Mouse (Mus musculus) neural tube, embryonic 11.5 days (tissue): Measurements from ENCODE around the gene Ppm1h. TPM values are rescaled to one million over a fixed set of nuclear protein-coding genes. Genes with fewer than 3 reads are reported as not detected.

Experiments
- ATAC-seq: fragments of 200-750 bp; cut with Nextera tagmentation; 2 replicates; pipeline ENCODE4 v1.8.0; 2017; ENCODE audit warnings: moderate number of reproducible peaks, mild to moderate bottlenecking, moderate TSS enrichment, moderate library complexity; ENCODE audit not compliant: insufficient read depth, low FRiP score, low TSS enrichment
- DNase-seq: peaks from one replicate; pipeline ENCODE4 v3.0.0-alpha.2; 2015; ENCODE audit warnings: low spot score
- H3K27ac ChIP-seq: fragments of 300-500 bp; sonication (generic); 2 replicates; pipeline ENCODE4 v1.5.1; 2014; ENCODE audit warnings: low read depth, mild to moderate bottlenecking, low read length
- H3K27me3 ChIP-seq: fragments of 300-500 bp; sonication (generic); 2 replicates; pipeline ENCODE4 v1.6.1; 2014; ENCODE audit warnings: mild to moderate bottlenecking, low read length, mixed read lengths; ENCODE audit not compliant: control insufficient read depth, insufficient read depth
- H3K36me3 ChIP-seq: fragments of 300-500 bp; sonication (generic); 2 replicates; pipeline ENCODE4 v1.6.1; 2014; ENCODE audit warnings: mild to moderate bottlenecking, low read length, moderate library complexity, mixed read lengths; ENCODE audit not compliant: control insufficient read depth, insufficient read depth
- H3K4me1 ChIP-seq: fragments of 300-500 bp; sonication (generic); 2 replicates; pipeline ENCODE4 v1.6.1; 2014; ENCODE audit warnings: low read length, mixed read lengths; ENCODE audit not compliant: control insufficient read depth, insufficient read depth
- H3K4me2 ChIP-seq: fragments of 300-500 bp; sonication (generic); 2 replicates; pipeline ENCODE4 v1.6.1; 2014; ENCODE audit warnings: low read depth, mild to moderate bottlenecking, moderate library complexity
- H3K4me3 ChIP-seq: fragments of 300-500 bp; sonication (generic); 2 replicates; pipeline ENCODE4 v1.5.1; 2014; ENCODE audit warnings: low read depth, low read length
- H3K9ac ChIP-seq: fragments of 300-500 bp; sonication (generic); 2 replicates; pipeline ENCODE4 v1.6.1; 2014; ENCODE audit warnings: mild to moderate bottlenecking, low read length
- H3K9me3 ChIP-seq: fragments of 300-500 bp; sonication (generic); 2 replicates; pipeline ENCODE4 v1.6.1; 2016; ENCODE audit warnings: low read length; ENCODE audit not compliant: control insufficient read depth
- WGBS: fragments of 180-500 bp; shearing (Covaris S2); extraction: QIAGEN DNeasy Blood & Tissue Kit; methylation state at CpG from one replicate; pipeline ENCODE4 v1.1.7; 2014; 5-methylcytosine and 5-hydroxymethylcytosine counted together
- polyA plus RNA-seq: library from polyadenylated mRNA; unstranded; fragments of >200 nt; fragmentation: Nextera tagmentation; extraction: Ambion mirVana; gene quantifications from 2 replicates; pipeline ENCODE4 v1.2.1, GENCODE M21; 2014

The Ppm1h gene
- polyA plus RNA-seq, 1 experiment from 2014 or later, result 15.1 TPM

GRCm38 (mm10) chr10:122886055-122886915, 207.7 kb downstream of the Ppm1h start:
- no peaks in the 10 kb centered on the region for H3K27me3 ChIP-seq
- ATAC-seq, result peak; percentile 21; the same call in 1 of the 2 replicates
- peak overlapping the region; percentile 58 for H3K9ac ChIP-seq
- peak overlapping the region; percentile 95 for H3K27ac ChIP-seq
- peaks cover 46% of the 10 kb centered on the region for H3K4me1 ChIP-seq
- WGBS, result 4% methylated on average over 26 of the region's 26 CpGs
- H3K4me3 ChIP-seq, result 0 out of 2 replicates have a peak overlapping the region, but pooled peaks have one; percentile 10
- peak; percentile 77 for DNase-seq
- no peaks in the 10 kb centered on the region for H3K36me3 ChIP-seq
- H3K4me2 ChIP-seq, result peak overlapping the region; percentile 38
- no peaks in the 10 kb centered on the region for H3K9me3 ChIP-seq

GRCm38 (mm10) chr10:122886916-122887527, 208.5 kb downstream of the Ppm1h start:
- Histone ChIP-seq H3K4me3 (no peak overlapping the region), H3K4me2 (peak overlapping the region; percentile 38), H3K9me3 (no peaks in the 10 kb centered on the region), H3K9ac (peak overlapping the region; percentile 58; the same call in 1 of the 2 replicates), H3K36me3 (no peaks in the 10 kb centered on the region), H3K27me3 (no peaks in the 10 kb centered on the region), H3K27ac (peak overlapping the region; percentile 95), H3K4me1 (peaks cover 43% of the 10 kb centered on the region)
- WGBS, result 30% methylated on average over 14 of the region's 14 CpGs
- ATAC-seq (no peak), DNase-seq (peak; percentile 25)

GRCm38 (mm10) chr10:122887528-122888183, 209.1 kb downstream of the Ppm1h start:
- Histone ChIP-seq H3K27ac (peak overlapping the region; percentile 95), H3K36me3 (no peaks in the 10 kb centered on the region), H3K27me3 (no peaks in the 10 kb centered on the region), H3K9ac (peak overlapping the region; percentile 41), H3K4me2 (peak overlapping the region; percentile 7; the same call in 1 of the 2 replicates), H3K9me3 (no peaks in the 10 kb centered on the region), H3K4me3 (no peak overlapping the region), H3K4me1 (peaks cover 43% of the 10 kb centered on the region)
- DNase-seq (peak; percentile 83), ATAC-seq (peak; percentile 76)
- WGBS, result 17% methylated on average over 10 of the region's 10 CpGs

GRCm38 (mm10) chr10:122890682-122891350, 212.3 kb downstream of the Ppm1h start:
- DNase-seq (no peak), ATAC-seq (no peak)
- no peaks in the 10 kb centered on the region for H3K36me3 ChIP-seq
- no peak overlapping the region for H3K4me3 ChIP-seq
- H3K4me2 ChIP-seq, result no peak overlapping the region
- peaks cover 29% of the 10 kb centered on the region for H3K4me1 ChIP-seq
- no peaks in the 10 kb centered on the region for H3K9me3 ChIP-seq
- WGBS, result 86% methylated on average over 14 of the region's 14 CpGs
- H3K27me3 ChIP-seq, result no peaks in the 10 kb centered on the region
- H3K27ac ChIP-seq, result no peak overlapping the region
- no peak overlapping the region for H3K9ac ChIP-seq

GRCm38 (mm10) chr10:122891461-122891860, 212.9 kb downstream of the Ppm1h start:
- ATAC-seq, result no peak
- Histone ChIP-seq H3K27ac (no peak overlapping the region), H3K4me2 (no peak overlapping the region), H3K36me3 (no peaks in the 10 kb centered on the region), H3K4me1 (peaks cover 27% of the 10 kb centered on the region), H3K9ac (no peak overlapping the region), H3K27me3 (no peaks in the 10 kb centered on the region), H3K9me3 (no peaks in the 10 kb centered on the region), H3K4me3 (no peak overlapping the region)
- no peak for DNase-seq
- WGBS, result 77% methylated on average over 6 of the region's 6 CpGs

- Histone ChIP-seq H3K9me3 (no peaks in the 10 kb centered on the region), H3K36me3 (no peaks in the 10 kb centered on the region), H3K27ac (no peak overlapping the region), H3K9ac (no peak overlapping the region), H3K4me2 (no peak overlapping the region), H3K4me1 (0 out of 2 replicates have a peak, but pooled peaks cover 3% of the 10 kb centered on the region), H3K4me3 (no peak overlapping the region), H3K27me3 (no peaks in the 10 kb centered on the region)
- DNase-seq, result no peak
- no peak for ATAC-seq
- WGBS, result 82% methylated on average over 12 of the region's 12 CpGs
Observed at GRCm38 (mm10) chr10:122894555-122895069, 216.1 kb downstream of the Ppm1h start.

GRCm38 (mm10) chr10:122895121-122895770, 216.7 kb downstream of the Ppm1h start:
- no peak overlapping the region for H3K4me3 ChIP-seq
- H3K4me1 ChIP-seq, result 0 out of 2 replicates have a peak, but pooled peaks cover 3% of the 10 kb centered on the region
- H3K27ac ChIP-seq, result no peak overlapping the region
- H3K9ac ChIP-seq, result no peak overlapping the region
- no peak overlapping the region for H3K4me2 ChIP-seq
- no peaks in the 10 kb centered on the region for H3K36me3 ChIP-seq
- DNase-seq (peak; percentile 38), ATAC-seq (no peak)
- H3K27me3 ChIP-seq, result no peaks in the 10 kb centered on the region
- H3K9me3 ChIP-seq, result no peaks in the 10 kb centered on the region
- WGBS, result 81% methylated on average over 12 of the region's 12 CpGs

- DNase-seq (no peak), ATAC-seq (no peak)
- Histone ChIP-seq H3K9ac (no peak overlapping the region), H3K4me1 (no peaks in the 10 kb centered on the region), H3K4me2 (no peak overlapping the region), H3K4me3 (no peak overlapping the region), H3K27me3 (no peaks in the 10 kb centered on the region), H3K9me3 (no peaks in the 10 kb centered on the region), H3K27ac (no peak overlapping the region), H3K36me3 (no peaks in the 10 kb centered on the region)
- 74% methylated on average over 7 of the region's 7 CpGs for WGBS
Observed at GRCm38 (mm10) chr10:122899971-122900370, 221.4 kb downstream of the Ppm1h start.
